Mouse (Mus musculus) hindbrain, embryonic 11.5 days (tissue): ENCODE measurements at regions not wholly inside any gene's neighbourhood (a gene's known extent, or its start where the extent isn't known, plus 50 kb on each side); places are given as distances from the start of the nearest gene placed in this dataset.
"Not testable (repeated sequence)": the region's sequence is repeated elsewhere in the genome, so short reads cannot be mapped to it uniquely, and the experiment has no call there.

Experiments used
- ATAC-seq: fragments of 200-750 bp; cut with Nextera tagmentation; 2 replicates; pipeline ENCODE4 v1.8.0; 2017; ENCODE audit warnings: mild to moderate bottlenecking, moderate TSS enrichment, moderate library complexity; ENCODE audit not compliant: low FRiP score
- DNase-seq: peaks from one replicate; pipeline ENCODE4 v3.0.0-alpha.2; 2015; ENCODE audit warnings: low spot score
- H3K27ac ChIP-seq: fragments of 300-500 bp; sonication (generic); 2 replicates; pipeline ENCODE4 v1.5.1; 2014; ENCODE audit warnings: mild to moderate bottlenecking, low read depth, low read length
- H3K27me3 ChIP-seq: fragments of 300-500 bp; sonication (generic); 2 replicates; pipeline ENCODE4 v1.6.1; 2014; ENCODE audit warnings: mild to moderate bottlenecking, low read length, moderate library complexity, mixed read lengths; ENCODE audit not compliant: control insufficient read depth, insufficient read depth
- H3K36me3 ChIP-seq: fragments of 300-500 bp; sonication (generic); 2 replicates; pipeline ENCODE4 v1.6.1; 2014; ENCODE audit warnings: mild to moderate bottlenecking, low read length, moderate library complexity, mixed read lengths; ENCODE audit not compliant: control insufficient read depth, insufficient read depth
- H3K4me1 ChIP-seq: fragments of 300-500 bp; sonication (generic); replicated peaks from 2 replicates; pipeline ENCODE4 v1.6.1; 2014; ENCODE audit warnings: low read length, mixed read lengths; ENCODE audit not compliant: control insufficient read depth, insufficient read depth
- H3K4me2 ChIP-seq: fragments of 300-500 bp; sonication (generic); replicated peaks from 2 replicates; pipeline ENCODE4 v1.6.1; 2014; ENCODE audit warnings: mild to moderate bottlenecking, low read depth, low read length
- H3K4me3 ChIP-seq: fragments of 300-500 bp; sonication (generic); 2 replicates; pipeline ENCODE4 v1.5.1; 2014; ENCODE audit warnings: low read depth, low read length
- H3K9ac ChIP-seq: fragments of 300-500 bp; sonication (generic); 2 replicates; pipeline ENCODE4 v1.6.1; 2014; ENCODE audit warnings: low read depth, low read length
- H3K9me3 ChIP-seq: fragments of 300-500 bp; sonication (generic); 2 replicates; pipeline ENCODE4 v1.6.1; 2016; ENCODE audit warnings: low read length; ENCODE audit not compliant: control insufficient read depth
- WGBS: fragments of 180-500 bp; shearing (Covaris S2); extraction: QIAGEN DNeasy Blood & Tissue Kit; methylation state at CpG from one replicate; pipeline ENCODE4 v1.1.7; 2014; 5-methylcytosine and 5-hydroxymethylcytosine counted together

DNA sequence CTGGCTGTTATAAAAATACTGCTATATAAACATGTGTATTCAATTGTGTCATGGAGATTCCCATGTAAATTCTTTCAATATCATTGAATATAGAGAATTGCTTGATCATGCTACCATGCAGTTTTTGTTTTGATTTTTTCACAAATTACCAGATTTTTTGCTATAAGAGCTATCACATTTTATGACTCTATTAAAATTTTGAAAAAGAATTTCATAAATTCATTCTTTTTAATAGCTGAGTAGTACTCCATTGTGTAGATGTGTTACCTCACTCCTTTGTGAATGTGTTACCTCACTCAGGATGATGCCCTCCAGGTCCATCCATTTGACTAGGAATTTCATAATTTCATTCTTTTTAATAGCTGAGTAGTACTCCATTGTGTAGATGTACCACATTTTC is 577.4 kb upstream of the Epha7 start:
- H3K9ac ChIP-seq, H3K27me3 ChIP-seq, H3K4me3 ChIP-seq, H3K36me3 ChIP-seq, H3K9me3 ChIP-seq, H3K4me1 ChIP-seq, H3K4me2 ChIP-seq, H3K27ac ChIP-seq, ATAC-seq: not testable (repeated sequence)
- peak; percentile 30 for DNase-seq

DNA sequence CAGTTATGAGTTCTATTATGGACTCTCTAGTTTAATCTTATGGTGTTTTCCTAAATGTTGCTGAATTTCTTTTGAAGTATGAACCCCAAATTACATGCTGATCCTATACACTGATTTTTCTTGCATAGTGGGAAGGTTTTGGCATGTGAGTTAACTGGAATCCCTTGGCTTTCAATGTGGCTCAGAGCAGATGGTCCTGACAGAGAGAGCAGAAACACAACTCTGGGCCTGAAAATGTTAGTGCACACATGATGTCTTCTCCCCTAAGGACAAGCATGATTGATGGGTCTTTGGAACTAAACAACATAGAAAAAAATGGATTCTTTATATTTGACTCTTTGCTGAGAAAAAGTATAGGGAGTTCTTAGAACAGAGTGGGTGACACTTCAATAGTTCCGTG is 570.7 kb upstream of the Epha7 start:
- Histone ChIP-seq H3K9ac (no peak overlapping the region), H3K27ac (no peak overlapping the region), H3K4me2 (no peak overlapping the region), H3K4me1 (no peaks in the 10 kb centered on the region), H3K4me3 (no peak overlapping the region), H3K9me3 (no peaks in the 10 kb centered on the region), H3K27me3 (no peaks in the 10 kb centered on the region), H3K36me3 (no peaks in the 10 kb centered on the region)
- DNase-seq, result no peak
- 90% methylated on average over 1 of the region's 1 CpGs for WGBS
- no peak for ATAC-seq
